Mouse (Mus musculus) ES-E14 (cell line): ENCODE measurements around the gene Slc25a4. TPM values are rescaled to one million over a fixed set of nuclear protein-coding genes. Genes with fewer than 3 reads are reported as not detected.

Experiments used
- DNase-seq: peaks from one replicate; pipeline ENCODE4 v3.0.0-alpha.2; 2013; ENCODE audit warnings: low read depth, low spot score
- H3K27ac ChIP-seq: 2 replicates; pipeline ENCODE4 v1.5.1; 2012; ENCODE audit warnings: low read depth, mild to moderate bottlenecking, low read length, moderate library complexity, mixed read lengths; ENCODE audit not compliant: poor library complexity, insufficient read depth, severe bottlenecking
- H3K36me3 ChIP-seq: 2 replicates; pipeline ENCODE4 v1.6.1; 2012; ENCODE audit warnings: mild to moderate bottlenecking, low read length, moderate library complexity, mixed read lengths; ENCODE audit not compliant: control insufficient read depth, poor library complexity, insufficient read depth, severe bottlenecking
- H3K4me1 ChIP-seq, 2 experiments: fragments of 150-350 bp in 1 of 2; sonication (generic) in 1 of 2; 2 replicates each; pipeline ENCODE4 v1.6.1; 2012; ENCODE audit warnings: low read length in 2 of 2, mild to moderate bottlenecking in 1 of 2, mixed read lengths in 1 of 2; ENCODE audit not compliant: control insufficient read depth in 2 of 2, insufficient read depth in 2 of 2, poor library complexity in 1 of 2
- H3K4me3 ChIP-seq, 2 experiments: fragments of 150-350 bp in 1 of 2; sonication (generic) in 1 of 2; 2 replicates each; pipeline ENCODE4 v1.5.1; 2012; ENCODE audit warnings: low read length in 2 of 2, low read depth in 1 of 2, mild to moderate bottlenecking in 1 of 2, mixed read lengths in 1 of 2; ENCODE audit not compliant: insufficient read depth in 1 of 2, poor library complexity in 1 of 2, severe bottlenecking in 1 of 2
- H3K9ac ChIP-seq: 2 replicates; pipeline ENCODE4 v1.6.1; 2012; ENCODE audit warnings: low read depth, mild to moderate bottlenecking, low read length, mixed read lengths; ENCODE audit not compliant: poor library complexity, insufficient read depth, severe bottlenecking
- H3K9me3 ChIP-seq: fragments of 150-350 bp; sonication (generic); 2 replicates; pipeline ENCODE4 v1.6.1; 2012; ENCODE audit warnings: low read depth, mild to moderate bottlenecking, low read length; ENCODE audit not compliant: control insufficient read depth, insufficient read depth
- CHD2 ChIP-seq: IDR thresholded peaks from 2 replicates; pipeline ENCODE4 v1.6.1; 2014; ENCODE audit warnings: mild to moderate bottlenecking, low read depth, low read length, inconsistent platforms
- HCFC1 ChIP-seq: IDR thresholded peaks from 2 replicates; pipeline ENCODE4 v1.6.1; 2012; ENCODE audit warnings: low read length, inconsistent platforms, borderline replicate concordance; ENCODE audit not compliant: insufficient read depth
- MAFK ChIP-seq: IDR thresholded peaks from 2 replicates; pipeline ENCODE4 v1.6.1; 2014; ENCODE audit warnings: mild to moderate bottlenecking, low read depth, low read length, inconsistent platforms; ENCODE audit not compliant: insufficient read depth
- ZC3H11A ChIP-seq: IDR thresholded peaks from 2 replicates; pipeline ENCODE4 v1.6.1; 2012; ENCODE audit warnings: low read depth, mild to moderate bottlenecking, inconsistent platforms, low read length, borderline replicate concordance
- ZNF384 ChIP-seq: IDR thresholded peaks from 2 replicates; pipeline ENCODE4 v1.6.1; 2012; ENCODE audit warnings: low read depth, low read length, inconsistent platforms
- in situ Hi-C, 2 experiments: fragments of 600-800 bp; cut with MboI; formaldehyde crosslinking; loops; one replicate each; pipeline ENCODE4 v1.15.1; 2025; ENCODE audit warnings: low sequenced_read_pairs in 2 of 2, inconsistent platforms in 1 of 2; ENCODE audit not compliant: unreplicated experiment in 2 of 2
- total RNA-seq: library from RNA; depleted of rRNA; stranded (reverse); fragments of 300-350 nt; gene quantifications from 2 replicates; pipeline ENCODE4 v1.2.3, GENCODE M21; 2012

Gene Slc25a4
- total RNA-seq, 1 experiment, result 284 TPM

DNA sequence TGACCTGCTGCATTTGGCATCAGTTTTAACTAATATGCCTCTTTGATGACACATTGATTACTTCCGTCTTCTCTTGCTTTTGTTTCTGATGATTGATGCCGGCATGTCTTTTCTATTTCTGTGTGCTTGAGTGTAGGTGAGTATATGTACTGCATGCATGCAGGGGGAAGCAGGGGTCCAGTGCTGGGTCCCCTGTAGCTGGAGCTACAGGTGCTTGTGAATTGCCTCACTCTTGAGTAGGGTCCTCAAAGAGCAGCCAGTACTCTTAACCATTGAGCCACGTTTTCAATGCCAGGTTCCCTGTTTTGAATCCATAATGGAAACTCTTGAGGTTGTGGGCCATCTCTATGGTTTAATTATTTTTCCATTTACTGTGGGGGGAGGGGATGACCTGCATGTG, 6.8 kb downstream of the Slc25a4 start:
- Histone ChIP-seq H3K9ac (no peak overlapping the region), H3K4me1 (peaks cover 0 to 9% of the 10 kb centered on the region in 2 experiments; a peak in 1 of 4 replicates), H3K36me3 (peaks cover 25% of the 10 kb centered on the region), H3K9me3 (no peaks in the 10 kb centered on the region), H3K4me3 (no peak overlapping the region), H3K27ac (no peak overlapping the region)
- DNase-seq, result no peak
- in situ Hi-C loops, result no loop called here
- TF ChIP-seq CHD2, result no peak
- TF ChIP-seq ZNF384, result no peak
- TF ChIP-seq MAFK, result no peak
- TF ChIP-seq ZC3H11A, result no peak
- no peak for TF ChIP-seq HCFC1

DNA sequence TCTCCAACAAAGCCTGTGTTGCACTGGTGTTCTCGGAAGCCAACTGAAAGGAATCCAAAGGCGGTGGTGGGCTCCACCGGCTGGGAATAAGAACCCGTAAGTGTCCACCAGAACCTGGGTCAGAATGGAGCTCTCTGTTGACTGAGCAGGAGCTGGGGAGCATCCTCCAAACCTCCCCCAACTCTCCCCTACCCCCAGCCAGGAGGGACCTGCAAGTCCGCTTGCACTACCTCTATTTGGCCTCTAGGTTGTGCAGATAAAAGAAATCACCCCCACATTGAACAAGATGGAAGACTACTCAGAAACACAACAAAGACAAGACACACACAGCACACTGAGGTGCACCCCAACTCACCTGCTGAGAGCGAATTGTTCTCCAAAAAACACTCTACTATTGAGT, 8.7 kb downstream of the Slc25a4 start:
- in situ Hi-C loops, result no loop called here
- H3K36me3 ChIP-seq, result peaks cover 9% of the 10 kb centered on the region
- no peak for DNase-seq

DNA sequence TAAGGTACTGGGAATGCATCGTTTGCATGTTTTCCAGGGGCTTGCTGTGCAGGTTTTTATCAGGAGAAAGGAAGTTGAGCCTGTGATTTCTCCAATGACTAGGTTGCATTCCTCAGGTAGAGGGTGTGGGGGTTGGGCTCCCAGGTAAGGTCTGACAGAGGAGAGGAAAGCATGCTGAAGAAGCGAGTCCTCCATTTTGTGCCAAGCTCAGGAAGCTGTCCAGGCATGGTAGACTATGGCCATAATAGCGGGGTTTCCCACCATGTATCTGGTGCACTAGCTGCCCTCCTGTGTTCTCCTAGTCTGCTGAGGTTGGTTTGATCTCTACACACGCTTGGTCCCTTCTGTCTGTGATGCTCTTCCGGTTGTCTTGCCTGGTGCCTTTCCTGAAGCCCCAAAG, 13.4 kb downstream of the Slc25a4 start:
- Histone ChIP-seq H3K4me1 (peaks cover 0 to 4% of the 10 kb centered on the region in 2 experiments; a peak in 1 of 4 replicates), H3K4me3 (no peak overlapping the region), H3K27ac (no peak overlapping the region), H3K36me3 (no peaks in the 10 kb centered on the region), H3K9me3 (no peaks in the 10 kb centered on the region), H3K9ac (no peak overlapping the region)
- TF ChIP-seq CHD2 (no peak), ZC3H11A (no peak), ZNF384 (no peak), MAFK (no peak), HCFC1 (no peak)
- no peak for DNase-seq
- in situ Hi-C loops, result no loop called here

More for the DNA sequence above, 8.7 kb downstream of the Slc25a4 start:
- TF ChIP-seq HCFC1 (no peak), ZC3H11A (no peak), CHD2 (no peak), MAFK (no peak), ZNF384 (no peak)
- Histone ChIP-seq H3K27ac (no peak overlapping the region), H3K9me3 (no peaks in the 10 kb centered on the region), H3K4me3 (no peak overlapping the region), H3K4me1 (peaks cover 0 to 8% of the 10 kb centered on the region in 2 experiments; a peak in 1 of 4 replicates), H3K9ac (no peak overlapping the region)

DNA sequence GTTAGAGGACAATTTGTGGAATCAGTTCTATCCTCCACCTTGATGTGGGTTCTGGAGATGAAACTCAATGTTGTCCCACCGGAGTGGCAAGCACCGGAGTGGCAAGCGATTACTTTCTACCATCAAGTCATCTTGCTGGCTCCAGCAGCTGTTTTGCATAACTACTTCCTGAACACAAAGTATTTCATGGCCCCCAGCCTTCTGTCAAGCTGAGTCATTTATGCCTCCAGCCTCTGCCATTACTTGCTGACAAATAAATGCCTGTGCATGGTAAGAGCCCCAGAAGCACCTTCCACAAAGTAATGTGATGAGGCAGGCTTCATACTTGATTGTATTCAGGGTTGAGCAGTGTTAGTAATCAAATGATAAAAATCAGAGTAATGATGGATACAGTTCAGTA, 14.2 kb downstream of the Slc25a4 start:
- no peak overlapping the region for H3K4me3 ChIP-seq
- no peaks in the 10 kb centered on the region for H3K9me3 ChIP-seq
- H3K9ac ChIP-seq, result no peak overlapping the region
- H3K36me3 ChIP-seq, result no peaks in the 10 kb centered on the region
- in situ Hi-C loops, result no loop called here
- peaks cover 0 to 4% of the 10 kb centered on the region in 2 experiments; a peak in 1 of 4 replicates for H3K4me1 ChIP-seq
- TF ChIP-seq CHD2, result no peak
- TF ChIP-seq ZC3H11A, result no peak
- TF ChIP-seq MAFK, result no peak
- no peak for TF ChIP-seq HCFC1
- no peak for TF ChIP-seq ZNF384
- no peak for DNase-seq
- H3K27ac ChIP-seq, result no peak overlapping the region

DNA sequence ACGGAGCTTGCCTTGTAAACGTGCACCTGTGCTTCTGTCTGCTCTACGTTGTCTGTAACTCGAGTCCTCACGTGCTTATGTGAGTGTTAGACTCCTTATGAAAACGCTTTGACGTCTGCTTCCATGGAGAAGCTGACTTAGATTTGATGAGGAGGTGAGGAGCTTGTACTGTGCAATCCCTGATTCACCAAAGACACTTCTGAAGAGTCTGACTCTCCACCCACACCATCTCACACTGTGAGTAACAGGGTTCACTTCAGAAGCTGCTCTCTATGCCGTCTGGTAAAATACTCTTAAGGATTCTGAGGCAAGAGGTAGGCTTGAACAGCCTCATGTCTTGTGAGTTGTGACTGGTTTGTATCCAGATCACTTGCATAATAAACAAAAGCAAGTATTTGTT, 18.0 kb downstream of the Slc25a4 start:
- TF ChIP-seq MAFK (no peak), HCFC1 (no peak)
- in situ Hi-C loops, result no loop called here
- H3K4me1 ChIP-seq, result peaks cover 0 to 4% of the 10 kb centered on the region in 2 experiments; a peak in 1 of 4 replicates

More for the DNA sequence above, 18.0 kb downstream of the Slc25a4 start:
- no peaks in the 10 kb centered on the region for H3K9me3 ChIP-seq
- H3K36me3 ChIP-seq, result no peaks in the 10 kb centered on the region
- H3K27ac ChIP-seq, result no peak overlapping the region
- no peak for DNase-seq
- no peak overlapping the region for H3K9ac ChIP-seq
- H3K4me3 ChIP-seq, result no peak overlapping the region
